Mouse (Mus musculus) left cerebral cortex, adult 11 months (tissue): ENCODE measurements around the gene Mast3.

Experiments used
- DNase-seq: peaks from one replicate; pipeline ENCODE4 v3.0.0; 2022; ENCODE audit warnings: low spot score

Mast3 gene

DNA sequence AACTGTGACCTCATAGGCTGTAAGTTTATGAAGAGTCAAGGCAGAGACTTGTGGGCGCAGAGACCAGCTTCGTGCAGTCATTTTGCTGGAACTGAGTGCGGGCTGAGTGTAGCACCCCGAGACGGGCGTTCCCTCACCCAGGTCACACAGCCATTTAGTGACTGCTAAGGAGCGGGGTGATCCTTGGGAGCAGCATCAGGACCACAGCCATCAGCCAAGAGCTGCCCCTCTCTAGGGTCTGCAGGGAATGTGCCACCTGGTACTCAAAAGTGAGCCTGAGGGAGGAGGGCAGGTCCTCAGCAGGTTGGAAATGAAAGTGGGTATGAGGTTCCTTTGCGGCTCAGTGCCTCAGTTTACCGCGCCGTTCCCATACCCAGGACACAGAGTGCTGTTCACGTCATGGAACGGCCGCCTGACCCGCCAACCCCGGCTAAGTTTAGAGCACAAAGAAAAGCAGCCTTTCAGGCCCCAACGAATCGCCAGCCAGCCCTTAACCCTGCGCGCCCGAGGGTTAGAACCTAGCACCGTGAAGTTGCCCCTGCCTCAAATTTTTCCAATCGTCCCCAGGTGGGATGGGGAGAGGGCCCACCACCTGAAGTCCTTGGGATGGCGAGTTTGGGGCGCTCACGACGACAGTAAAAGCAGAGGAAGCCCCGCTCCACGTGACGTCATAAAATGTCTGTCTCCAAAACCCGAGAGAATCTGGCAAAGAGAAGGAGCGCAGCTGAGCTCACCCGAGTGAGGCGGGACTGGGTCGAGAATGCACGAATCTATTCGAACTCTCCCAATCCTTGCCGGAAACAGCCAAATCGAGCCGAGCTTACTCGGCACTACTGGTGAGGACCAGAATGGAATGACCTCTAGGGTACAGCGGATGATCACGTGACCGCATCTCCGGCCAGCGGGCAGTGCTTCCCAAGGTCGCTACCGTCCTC is 60.9 kb downstream of the Mast3 start:
- DNase-seq = no peak

- DNase-seq = no peak
Measured at GRCm38 (mm10) chr8:70742981-70743655, 61.7 kb downstream of the Mast3 start.

DNA sequence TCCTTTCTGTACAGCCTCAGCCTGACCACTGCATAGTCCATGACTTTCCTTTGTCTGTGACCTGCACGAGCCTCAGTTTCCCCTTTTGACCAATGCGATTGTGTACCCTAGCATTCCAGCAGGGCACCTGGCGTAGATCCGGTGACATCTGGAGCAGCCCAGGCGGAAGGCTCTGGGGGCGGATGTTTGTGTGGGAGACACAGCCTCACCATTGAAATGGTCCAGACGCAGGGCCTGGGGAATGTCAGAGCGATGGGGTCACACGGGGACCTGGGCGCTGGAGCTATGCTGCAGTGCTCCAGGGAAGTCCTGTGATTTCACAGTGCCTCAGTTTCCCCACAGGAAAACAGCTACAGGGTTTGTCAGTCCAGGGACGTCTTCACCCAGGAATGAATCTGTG is 62.7 kb downstream of the Mast3 start:
- DNase-seq = no peak

- DNase-seq = no peak
Measured at GRCm38 (mm10) chr8:70741661-70742060, 63.2 kb downstream of the Mast3 start.

- DNase-seq = no peak
Measured at GRCm38 (mm10) chr8:70738211-70738610, 66.6 kb downstream of the Mast3 start.

DNA sequence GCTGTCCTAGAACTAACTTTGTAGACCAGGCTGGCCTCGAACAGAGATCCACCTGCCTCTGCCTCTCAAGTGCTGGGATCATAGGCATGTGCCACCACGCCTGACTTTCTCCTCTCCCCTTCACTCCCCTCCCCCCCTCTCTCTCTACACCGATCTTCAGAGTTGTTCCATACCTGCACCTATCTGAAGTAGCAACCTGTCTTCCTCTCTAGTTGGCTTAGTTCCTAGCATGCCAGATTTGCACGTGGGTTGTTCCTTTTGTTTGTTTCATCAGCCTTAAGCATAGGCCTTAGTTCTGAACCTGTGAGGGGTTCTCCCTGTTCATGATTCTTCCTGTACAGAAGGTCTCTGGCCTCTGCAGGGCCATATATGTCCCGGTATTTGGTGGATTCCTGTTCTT is 67.1 kb downstream of the Mast3 start:
- no peak for DNase-seq

GRCm38 (mm10) chr8:70730956-70731355 is 73.9 kb downstream of the Mast3 start:
- DNase-seq = no peak

DNA sequence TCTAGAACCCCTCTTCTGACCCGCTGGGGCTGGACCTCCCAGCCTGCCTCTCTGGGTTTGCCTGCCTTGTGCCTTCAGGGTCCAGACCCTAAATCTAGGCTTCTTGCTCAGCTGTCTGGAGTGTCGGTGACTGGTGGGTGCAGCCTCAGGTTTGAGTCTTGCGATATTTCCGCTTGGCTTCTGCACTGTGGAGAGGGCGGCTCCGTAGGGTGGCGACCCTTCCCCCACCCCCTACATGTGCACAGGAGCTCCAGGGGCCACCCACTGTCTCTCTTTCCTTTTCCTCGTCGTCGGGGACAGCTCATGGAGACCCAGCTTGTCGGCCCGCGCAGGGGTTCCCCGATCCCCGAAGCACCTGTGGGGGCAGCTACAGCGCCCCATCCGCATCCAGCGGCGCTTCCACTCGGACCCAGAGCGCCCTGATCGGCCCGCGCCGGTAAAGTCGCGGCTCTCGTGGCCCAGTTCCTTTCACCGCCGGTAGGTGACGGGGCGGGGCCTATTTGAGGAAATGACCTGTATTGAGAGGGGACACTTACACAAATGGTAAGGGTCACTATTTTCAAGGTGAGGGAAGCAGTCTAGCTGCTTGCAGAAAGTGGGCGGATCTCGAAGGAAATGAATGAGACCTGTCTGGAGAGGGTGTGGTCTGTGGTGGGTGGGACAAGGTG is 74.9 kb downstream of the Mast3 start:
- no peak for DNase-seq
